Mouse (Mus musculus): Measurements from ENCODE around the gene Pigl. TPM values are rescaled to one million over a fixed set of nuclear protein-coding genes. Genes with fewer than 3 reads are reported as not detected.
"Not testable (repeated sequence)": the region's sequence is repeated elsewhere in the genome, so short reads cannot be mapped to it uniquely, and the experiment has no call there.

Pigl gene
- polyA plus RNA-seq, 1 experiment from 2014 or later, result 15.4 TPM

DNA sequence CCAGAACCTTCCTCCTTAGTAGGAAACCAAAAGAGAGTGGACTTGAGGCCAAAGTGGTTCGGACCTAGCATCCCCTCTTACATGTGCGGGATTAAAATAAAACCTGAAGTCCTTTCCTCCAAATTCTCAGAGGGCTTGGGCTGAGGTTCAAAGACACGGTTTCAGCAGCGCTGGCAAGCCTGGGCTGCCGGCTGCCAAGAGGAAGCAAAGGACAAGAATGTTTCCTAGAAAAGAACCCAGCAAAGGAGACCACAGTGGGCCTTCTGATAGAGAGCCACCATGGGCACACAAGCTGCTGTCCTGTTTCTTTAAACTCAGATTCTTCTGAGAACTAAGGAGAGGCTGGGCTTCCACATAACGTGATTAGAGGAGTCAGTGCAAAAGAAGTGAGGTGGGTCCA is 20.7 kb downstream of the Pigl start:
- no peaks in the 10 kb centered on the region for H3K36me3 ChIP-seq
- peak; percentile 50 for DNase-seq (ENCODE audit: low spot score)
- H3K27me3 ChIP-seq (ENCODE audit: insufficient read depth, poor library complexity, severe bottlenecking), result no peaks in the 10 kb centered on the region
- no peaks in the 10 kb centered on the region for H3K9me3 ChIP-seq
- 64% methylated on average over 6 of the region's 6 CpGs for WGBS
- no peak overlapping the region for H3K4me3 ChIP-seq
- H3K4me1 ChIP-seq, result no peaks in the 10 kb centered on the region
- no peak overlapping the region for H3K27ac ChIP-seq

DNA sequence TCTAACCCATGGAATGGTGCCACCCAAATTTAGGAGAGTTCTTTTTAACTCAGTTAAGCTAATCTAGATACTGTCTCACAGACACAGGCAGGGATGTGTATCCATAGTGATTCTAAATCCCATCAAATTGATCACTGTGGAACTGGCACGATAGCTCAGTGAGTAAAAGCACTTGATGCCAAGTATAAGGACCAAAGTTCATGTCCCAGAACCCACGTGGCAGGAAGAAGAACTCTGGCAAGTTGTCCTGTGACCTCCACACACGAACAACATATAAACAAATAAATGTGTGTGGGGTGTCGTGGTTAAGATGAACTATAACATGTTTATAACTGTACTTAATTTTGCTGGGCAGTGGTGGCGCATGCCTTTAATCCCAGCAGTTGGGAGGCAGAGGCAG is 21.3 kb downstream of the Pigl start:
- no peak for DNase-seq (ENCODE audit: low spot score)
- 86% methylated on average over 5 of the region's 5 CpGs for WGBS

DNA sequence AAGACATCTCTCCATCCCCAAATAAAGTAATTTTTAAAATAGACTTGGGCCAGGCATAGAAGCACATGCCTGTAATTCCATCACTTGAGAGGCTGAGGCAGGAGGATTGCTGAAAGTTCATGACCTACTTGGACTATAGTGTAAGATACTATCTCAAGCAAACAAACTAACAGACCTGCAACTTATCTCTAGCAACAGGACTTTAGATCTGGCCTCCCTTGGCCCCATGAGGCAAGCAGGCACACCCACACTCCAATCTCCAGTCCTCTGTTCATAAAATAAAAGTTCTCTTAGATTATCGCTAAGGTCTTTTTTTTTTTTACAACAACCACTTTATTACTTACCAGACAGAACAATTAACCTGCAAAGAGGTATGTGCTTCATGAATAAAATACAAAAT is 28.7 kb downstream of the Pigl start:
- Histone ChIP-seq H3K27me3 (ENCODE audit: insufficient read depth, poor library complexity, severe bottlenecking) (no peaks in the 10 kb centered on the region), H3K27ac (no peak overlapping the region), H3K9me3 (no peaks in the 10 kb centered on the region), H3K4me1 (no peaks in the 10 kb centered on the region), H3K4me3 (no peak overlapping the region), H3K36me3 (no peaks in the 10 kb centered on the region)
- WGBS, result 84% methylated on average over 1 of the region's 1 CpGs
- DNase-seq (ENCODE audit: low spot score), result no peak

More for the DNA sequence above, 21.3 kb downstream of the Pigl start:
- no peaks in the 10 kb centered on the region for H3K4me1 ChIP-seq
- no peak overlapping the region for H3K27ac ChIP-seq
- no peaks in the 10 kb centered on the region for H3K9me3 ChIP-seq
- H3K27me3 ChIP-seq (ENCODE audit: insufficient read depth, poor library complexity, severe bottlenecking), result no peaks in the 10 kb centered on the region
- no peaks in the 10 kb centered on the region for H3K36me3 ChIP-seq
- H3K4me3 ChIP-seq, result no peak overlapping the region

DNA sequence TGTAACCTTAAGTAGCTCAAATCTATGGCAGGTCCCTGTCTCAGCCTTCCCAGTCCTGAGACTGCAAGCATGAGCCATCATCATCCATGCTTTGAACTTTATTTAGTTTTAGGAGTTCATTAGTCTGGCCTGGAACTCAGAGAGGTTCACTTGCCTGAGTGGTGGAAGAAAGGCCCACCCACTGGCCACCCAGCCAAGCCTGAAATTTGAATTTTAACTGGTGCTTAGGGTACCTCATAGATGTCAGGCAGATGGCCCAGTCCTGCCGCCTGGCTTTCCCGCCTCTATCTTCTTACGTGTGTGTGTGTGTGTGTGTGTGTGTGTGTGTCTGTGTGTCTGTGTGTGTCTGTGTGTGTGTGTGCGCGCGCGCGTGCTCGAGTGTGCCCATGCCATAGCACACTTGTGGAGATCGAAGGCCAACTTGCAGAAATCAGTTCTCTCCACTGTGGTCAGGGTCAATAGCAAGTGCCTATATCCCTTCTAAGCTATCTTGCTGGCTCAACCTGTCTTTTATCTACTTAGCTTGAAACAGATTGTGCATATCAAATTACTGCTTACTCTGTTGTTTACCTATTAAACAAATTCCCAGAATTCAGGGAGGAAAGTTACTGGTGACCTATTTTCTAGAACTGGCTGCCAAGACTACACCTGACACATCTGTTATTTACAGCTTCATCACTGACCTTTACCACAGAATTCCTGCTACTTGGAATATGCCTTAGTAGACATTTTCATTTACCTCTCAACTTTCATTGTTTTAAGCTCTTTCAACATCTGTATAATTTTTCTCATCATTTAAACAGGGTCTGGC is 29.5 kb downstream of the Pigl start:
- Histone ChIP-seq H3K4me3 (no peak overlapping the region), H3K27ac (no peak overlapping the region), H3K36me3 (no peaks in the 10 kb centered on the region), H3K9me3 (no peaks in the 10 kb centered on the region), H3K4me1 (no peaks in the 10 kb centered on the region), H3K27me3 (ENCODE audit: insufficient read depth, poor library complexity, severe bottlenecking) (no peaks in the 10 kb centered on the region)
- 84% methylated on average over 10 of the region's 10 CpGs for WGBS
- DNase-seq (ENCODE audit: low spot score), result no peak

DNA sequence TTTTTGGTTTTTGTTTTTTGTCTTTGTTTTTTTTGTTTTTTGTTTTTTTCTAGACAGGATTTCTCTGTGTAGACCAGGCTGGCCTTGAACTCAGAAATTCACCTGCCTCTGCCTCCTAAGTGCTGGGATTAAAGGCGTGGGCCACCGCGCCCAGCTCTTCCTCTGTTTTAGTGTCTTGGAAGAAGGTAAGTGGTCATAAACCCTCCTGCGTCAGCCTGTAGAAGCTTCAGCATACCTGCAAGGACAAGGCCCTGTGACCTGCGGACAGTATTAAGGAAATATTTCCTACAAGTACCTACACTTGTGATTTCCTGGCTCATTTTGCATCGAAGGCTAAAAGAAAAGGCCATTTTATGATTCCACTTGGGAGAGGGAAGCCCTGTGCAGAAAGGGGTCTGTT is 35.4 kb downstream of the Pigl start:
- Histone ChIP-seq H3K27ac (no peak overlapping the region), H3K4me1 (peaks cover 21% of the 10 kb centered on the region), H3K9me3 (no peaks in the 10 kb centered on the region), H3K27me3 (ENCODE audit: insufficient read depth, poor library complexity, severe bottlenecking) (no peaks in the 10 kb centered on the region), H3K4me3 (no peak overlapping the region), H3K36me3 (no peaks in the 10 kb centered on the region)
- 95% methylated on average over 6 of the region's 6 CpGs for WGBS
- no peak for DNase-seq (ENCODE audit: low spot score)

DNA sequence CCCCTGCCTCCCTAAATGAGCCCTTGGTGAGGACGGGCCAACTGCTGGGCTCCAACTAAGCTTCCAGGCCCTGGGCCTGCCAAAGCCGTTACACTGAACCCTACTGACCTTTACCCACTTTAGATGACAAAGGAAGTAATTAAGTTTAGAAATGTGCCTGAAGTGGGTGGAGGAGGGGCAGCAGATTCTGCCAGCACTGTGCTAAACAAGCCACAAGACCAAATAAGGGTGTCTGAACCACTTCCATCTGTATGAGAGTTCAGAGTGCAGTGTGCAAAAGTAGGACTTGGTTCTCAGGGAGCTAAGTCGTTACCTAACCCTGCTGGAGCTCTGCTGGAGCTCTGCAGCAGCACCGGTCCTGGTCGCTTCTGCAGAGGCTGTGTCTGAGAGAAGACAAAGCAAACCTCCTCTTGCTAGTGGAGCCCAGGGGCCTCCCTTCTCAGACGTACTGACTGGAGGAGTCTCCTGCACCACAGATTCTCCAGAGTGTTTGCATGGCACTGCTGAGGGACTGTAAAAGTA is 36.6 kb downstream of the Pigl start:
- no peaks in the 10 kb centered on the region for H3K9me3 ChIP-seq
- H3K27me3 ChIP-seq (ENCODE audit: insufficient read depth, poor library complexity, severe bottlenecking), result no peaks in the 10 kb centered on the region
- H3K4me1 ChIP-seq, result peaks cover 21% of the 10 kb centered on the region
- peak; percentile 88 for DNase-seq (ENCODE audit: low spot score)
- no peaks in the 10 kb centered on the region for H3K36me3 ChIP-seq
- peak overlapping the region; percentile 16 for H3K4me3 ChIP-seq
- 6% methylated on average over 6 of the region's 6 CpGs for WGBS
- H3K27ac ChIP-seq, result peak overlapping the region; percentile 89

DNA sequence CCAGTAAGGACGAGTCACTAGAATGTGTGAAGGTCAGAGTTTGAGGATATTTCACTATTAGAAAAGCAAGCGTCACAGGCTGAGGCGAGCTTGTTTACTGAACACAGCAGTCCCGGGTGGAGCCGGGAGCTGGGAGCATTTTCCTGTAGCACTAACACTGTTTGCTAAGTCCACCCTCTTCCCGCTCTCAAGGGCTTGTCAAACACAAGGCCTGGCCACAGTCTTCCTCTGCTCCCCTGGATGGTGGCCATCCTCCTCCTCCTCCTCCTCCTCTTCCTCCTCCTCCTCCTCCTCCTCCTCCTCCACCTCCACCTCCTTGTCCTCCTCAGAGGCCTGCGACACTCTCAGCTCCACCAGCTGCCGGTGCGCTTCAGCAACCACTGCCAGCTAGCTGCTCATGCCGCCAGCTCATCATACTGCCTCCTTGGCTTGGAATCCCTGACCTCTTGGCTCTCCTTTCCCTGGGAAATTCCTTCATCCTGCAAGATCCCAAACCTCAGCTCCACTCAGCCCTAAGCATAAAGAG is 37.1 kb downstream of the Pigl start:
- DNase-seq (ENCODE audit: low spot score), result no peak
- 37% methylated on average over 9 of the region's 10 CpGs for WGBS
- H3K27ac ChIP-seq, result peak overlapping the region; percentile 89
- peaks cover 21% of the 10 kb centered on the region for H3K4me1 ChIP-seq
- no peaks in the 10 kb centered on the region for H3K27me3 ChIP-seq (ENCODE audit: insufficient read depth, poor library complexity, severe bottlenecking)
- H3K36me3 ChIP-seq, result no peaks in the 10 kb centered on the region
- H3K4me3 ChIP-seq, result peak overlapping the region; percentile 16
- H3K9me3 ChIP-seq, result no peaks in the 10 kb centered on the region

DNA sequence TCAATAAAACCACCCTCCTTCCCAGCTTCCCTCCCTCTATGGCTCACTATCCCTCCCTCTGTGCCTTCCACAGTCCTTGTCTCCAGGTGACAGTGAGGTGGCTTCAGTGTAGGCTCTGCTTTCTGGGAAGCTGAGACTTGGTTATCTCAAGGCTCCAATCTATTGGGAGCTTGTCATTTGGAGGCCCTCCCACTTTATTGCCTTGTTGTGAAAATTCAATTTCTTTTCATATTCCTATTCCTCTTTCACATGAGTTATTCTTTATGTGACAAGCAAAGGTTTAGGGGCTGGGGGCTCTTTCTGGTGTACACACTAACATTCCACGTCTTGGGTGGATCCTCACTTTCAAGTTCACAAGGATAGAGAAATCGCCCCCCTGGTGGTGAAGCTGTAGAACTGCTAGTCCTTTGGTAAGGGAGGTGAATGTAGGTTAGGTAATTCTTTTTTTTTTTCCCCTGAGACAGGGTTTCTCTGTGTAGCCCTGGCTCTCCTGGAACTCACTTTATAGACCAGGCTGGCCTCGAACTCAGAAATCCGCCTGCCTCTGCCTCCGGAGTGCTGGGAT is 38.0 kb downstream of the Pigl start:
- DNase-seq (ENCODE audit: low spot score), result no peak
- H3K27ac ChIP-seq, result no peak overlapping the region; the same call in 1 of the 2 replicates
- WGBS, result 57% methylated on average over 5 of the region's 5 CpGs
- no peak overlapping the region for H3K4me3 ChIP-seq
- H3K9me3 ChIP-seq, result no peaks in the 10 kb centered on the region
- H3K27me3 ChIP-seq (ENCODE audit: insufficient read depth, poor library complexity, severe bottlenecking), result no peaks in the 10 kb centered on the region
- peaks cover 21% of the 10 kb centered on the region for H3K4me1 ChIP-seq
- no peaks in the 10 kb centered on the region for H3K36me3 ChIP-seq

DNA sequence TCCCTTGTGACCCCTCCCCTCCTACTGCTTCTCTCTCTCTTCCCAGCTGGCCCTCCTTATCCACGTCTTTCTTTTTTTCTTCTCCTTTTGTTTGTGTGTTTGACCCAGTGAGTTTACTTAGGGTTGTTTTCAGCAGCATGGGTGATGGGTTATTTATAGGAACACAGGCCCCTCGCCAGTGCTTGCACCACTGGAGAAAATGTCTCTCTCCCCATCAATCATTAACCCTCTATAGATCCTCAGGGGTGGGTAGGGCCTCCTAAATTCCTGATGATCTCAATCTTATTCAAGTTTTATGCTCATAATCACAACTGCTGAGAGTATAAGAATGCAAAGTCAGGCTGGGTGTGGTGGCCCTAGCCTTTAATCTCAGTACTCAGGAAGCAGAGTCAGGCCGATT is 38.9 kb downstream of the Pigl start:
- WGBS, result 50% methylated on average over 3 of the region's 3 CpGs
- Histone ChIP-seq H3K4me1 (peaks cover 21% of the 10 kb centered on the region), H3K36me3 (no peaks in the 10 kb centered on the region), H3K9me3 (no peaks in the 10 kb centered on the region), H3K27ac (no peak overlapping the region), H3K27me3 (ENCODE audit: insufficient read depth, poor library complexity, severe bottlenecking) (no peaks in the 10 kb centered on the region), H3K4me3 (no peak overlapping the region)
- no peak for DNase-seq (ENCODE audit: low spot score)

DNA sequence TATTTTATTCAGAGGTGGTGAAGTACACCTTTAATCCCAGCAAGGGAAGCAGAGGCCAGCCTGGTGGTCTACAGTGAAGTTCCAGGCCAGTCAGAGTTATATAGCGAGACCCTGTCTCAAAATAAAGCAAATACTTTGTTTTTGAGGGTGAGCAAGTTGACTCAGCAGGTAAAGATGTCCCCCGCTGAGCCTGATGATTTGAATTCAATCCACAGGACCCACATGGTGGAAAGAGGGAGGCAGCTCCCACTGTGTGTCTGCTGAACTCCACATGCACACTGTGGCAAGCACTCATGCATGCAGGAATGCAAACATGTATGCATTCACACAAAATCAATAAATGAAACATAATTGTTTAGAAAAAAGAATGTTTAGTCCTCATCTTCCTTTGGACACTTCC is 40.5 kb downstream of the Pigl start:
- WGBS, result 80% methylated on average over 2 of the region's 2 CpGs
- peaks cover 21% of the 10 kb centered on the region for H3K4me1 ChIP-seq
- H3K9me3 ChIP-seq, result no peaks in the 10 kb centered on the region
- no peak overlapping the region for H3K4me3 ChIP-seq
- H3K27me3 ChIP-seq (ENCODE audit: insufficient read depth, poor library complexity, severe bottlenecking), result no peaks in the 10 kb centered on the region
- H3K27ac ChIP-seq, result no peak overlapping the region
- no peak for DNase-seq (ENCODE audit: low spot score)
- H3K36me3 ChIP-seq, result no peaks in the 10 kb centered on the region

DNA sequence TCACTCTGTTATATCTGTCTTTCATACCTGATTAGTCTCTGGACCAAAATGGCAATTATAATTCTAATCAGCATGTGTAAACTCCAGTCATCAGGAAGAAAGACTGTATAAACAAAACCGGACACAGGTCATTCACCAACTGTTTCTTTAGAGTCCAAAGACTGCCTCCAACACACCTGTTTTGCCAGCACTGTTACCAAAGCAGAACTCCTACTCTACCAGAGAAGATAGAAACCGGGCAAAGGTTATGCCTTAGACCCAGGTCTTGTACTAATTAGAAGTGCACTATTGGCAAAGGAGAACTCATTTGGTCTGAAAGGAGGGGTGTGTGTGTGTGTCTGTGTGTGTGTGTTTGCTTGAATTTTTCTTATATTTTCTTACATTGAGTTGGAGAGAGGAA is 42.3 kb downstream of the Pigl start:
- Histone ChIP-seq H3K27ac (no peak overlapping the region), H3K27me3 (ENCODE audit: insufficient read depth, poor library complexity, severe bottlenecking) (no peaks in the 10 kb centered on the region), H3K4me3 (no peak overlapping the region), H3K36me3 (0 out of 2 replicates have a peak, but pooled peaks cover 3% of the 10 kb centered on the region), H3K9me3 (no peaks in the 10 kb centered on the region), H3K4me1 (peaks cover 8% of the 10 kb centered on the region)
- 86% methylated on average over 2 of the region's 2 CpGs for WGBS
- DNase-seq (ENCODE audit: low spot score), result no peak

DNA sequence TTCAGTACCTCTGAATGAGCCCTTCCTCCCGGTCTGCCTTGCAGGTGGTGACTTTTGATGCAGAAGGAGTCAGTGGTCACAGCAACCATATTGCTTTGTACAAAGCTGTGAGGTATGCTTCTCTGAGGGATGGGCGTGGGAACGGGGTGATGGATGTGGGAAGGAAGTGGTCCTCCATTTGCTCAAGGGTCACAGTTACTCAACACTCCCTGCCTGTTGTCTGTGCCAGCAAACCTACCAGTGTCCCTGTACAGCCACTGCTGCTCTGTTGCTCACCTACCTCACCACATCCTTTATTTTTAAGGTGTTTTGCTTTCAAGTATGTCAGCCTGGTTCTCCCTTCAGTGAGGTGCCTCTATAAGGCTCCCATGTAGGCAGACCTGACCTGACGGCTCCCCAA is 49.4 kb downstream of the Pigl start:
- Histone ChIP-seq H3K36me3 (peaks cover 7% of the 10 kb centered on the region; the same call in 1 of the 2 replicates), H3K27ac (no peak overlapping the region), H3K9me3 (no peaks in the 10 kb centered on the region), H3K4me1 (no peaks in the 10 kb centered on the region; the same call in 1 of the 2 replicates), H3K27me3 (ENCODE audit: insufficient read depth, poor library complexity, severe bottlenecking) (no peaks in the 10 kb centered on the region), H3K4me3 (no peak overlapping the region)
- no peak for DNase-seq (ENCODE audit: low spot score)
- WGBS, result 89% methylated on average over 4 of the region's 4 CpGs

DNA sequence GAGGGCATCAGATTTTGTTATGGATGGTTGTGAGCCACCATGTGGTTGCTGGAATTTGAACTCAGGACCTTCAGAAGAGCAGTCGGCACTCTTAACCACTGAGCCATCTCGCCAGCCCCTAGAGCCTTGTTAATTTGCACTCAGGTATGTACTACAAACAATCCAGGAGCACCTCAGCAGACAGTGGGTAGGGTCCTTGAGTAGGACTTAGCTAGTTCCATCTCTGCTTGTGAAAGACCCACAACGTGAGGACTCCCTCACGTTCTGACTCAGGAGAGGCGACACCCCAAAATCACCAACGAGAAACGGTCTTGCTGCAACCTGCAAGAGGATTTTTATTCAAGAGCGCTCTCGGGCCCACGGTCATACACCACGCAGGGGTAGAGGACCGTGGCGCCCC is 50.1 kb downstream of the Pigl start:
- H3K36me3 ChIP-seq; DNase-seq (ENCODE audit: low spot score); H3K4me1 ChIP-seq; H3K27ac ChIP-seq; H3K9me3 ChIP-seq; H3K4me3 ChIP-seq; H3K27me3 ChIP-seq (ENCODE audit: insufficient read depth, poor library complexity, severe bottlenecking): not testable (repeated sequence)
- WGBS, result 94% methylated on average over 13 of the region's 13 CpGs

Measured in heart, embryonic 10.5 days (tissue).